In genomic region chr10:85394558-85394957, GRCm38 (mm10) we compare ENCODE assay signal across 21 mouse cellular contexts. TPM values are rescaled to one million over a fixed set of nuclear protein-coding genes. Genes with fewer than 3 reads are reported as not detected.
DNase-seq lines count a peak whose midpoint lies in the region; ATAC-seq and TF ChIP-seq lines count a peak whose summit lies in the region.
"Had no signal": no experiment of that assay in that cellular context is flagged by ENCODE, and none has a peak within 500 bp of the region (broad histone marks: within the 10 kb centered on the region; RNA-seq: fewer than 3 reads in every experiment).

No protein-coding gene starts in this region.

- no peaks in the 10 kb centered on the region for H3K9me3 ChIP-seq in forebrain, embryonic 12.5 days
- no peaks in the 10 kb centered on the region for H3K9me3 ChIP-seq in forebrain, postnatal 0 days (ENCODE audit: low read length)
- no peaks in the 10 kb centered on the region for H3K9me3 ChIP-seq in forebrain, embryonic 16.5 days (ENCODE audit: control insufficient read depth, low read length)
- no peaks in the 10 kb centered on the region for H3K9me3 ChIP-seq in forebrain, embryonic 10.5 days
- no peaks in the 10 kb centered on the region for H3K9me3 ChIP-seq in midbrain, embryonic 11.5 days (ENCODE audit: control insufficient read depth, low read length)
- H3K9me3 ChIP-seq in midbrain, embryonic 15.5 days = no peaks in the 10 kb centered on the region
- H3K9me3 ChIP-seq in midbrain, embryonic 14.5 days (ENCODE audit: control insufficient read depth, low read length) = no peaks in the 10 kb centered on the region
- H3K9me3 ChIP-seq in midbrain, embryonic 10.5 days (replicated peaks) = no peaks in the 10 kb centered on the region

- H3K4me1 ChIP-seq in forebrain, embryonic 12.5 days = peaks cover 29% of the 10 kb centered on the region
- H3K4me1 ChIP-seq in forebrain, postnatal 0 days (ENCODE audit: insufficient read depth) = no peaks in the 10 kb centered on the region
- peaks cover 9% of the 10 kb centered on the region for H3K4me1 ChIP-seq in forebrain, embryonic 16.5 days (replicated peaks; ENCODE audit: control insufficient read depth, insufficient read depth, low read length)
- peaks cover 18% of the 10 kb centered on the region for H3K4me1 ChIP-seq in forebrain, embryonic 10.5 days
- H3K4me1 ChIP-seq in midbrain, embryonic 11.5 days (ENCODE audit: control insufficient read depth, insufficient read depth, low read length) = peaks cover 6% of the 10 kb centered on the region; the same call in 1 of the 2 replicates
- H3K4me1 ChIP-seq in midbrain, embryonic 15.5 days = peaks cover 16% of the 10 kb centered on the region
- H3K4me1 ChIP-seq in midbrain, embryonic 14.5 days (ENCODE audit: control insufficient read depth, insufficient read depth, low read length) = peaks cover 20% of the 10 kb centered on the region
- H3K4me1 ChIP-seq in midbrain, embryonic 10.5 days = peaks cover 14% of the 10 kb centered on the region

- TF ChIP-seq CTCF in forebrain, postnatal 0 days (IDR thresholded peaks at IDR 0.05; ENCODE audit: low read depth) = no peak

- no peaks in the 10 kb centered on the region for H3K36me3 ChIP-seq in forebrain, embryonic 12.5 days (replicated peaks)
- H3K36me3 ChIP-seq in forebrain, postnatal 0 days (ENCODE audit: insufficient read depth) = no peaks in the 10 kb centered on the region
- no peaks in the 10 kb centered on the region for H3K36me3 ChIP-seq in forebrain, embryonic 16.5 days (ENCODE audit: control insufficient read depth, insufficient read depth)
- H3K36me3 ChIP-seq in forebrain, embryonic 10.5 days (replicated peaks) = no peaks in the 10 kb centered on the region
- no peaks in the 10 kb centered on the region for H3K36me3 ChIP-seq in midbrain, embryonic 11.5 days (ENCODE audit: control insufficient read depth, insufficient read depth, low read length)
- H3K36me3 ChIP-seq in midbrain, embryonic 15.5 days (replicated peaks) = no peaks in the 10 kb centered on the region
- no peaks in the 10 kb centered on the region for H3K36me3 ChIP-seq in midbrain, embryonic 14.5 days (ENCODE audit: control insufficient read depth, insufficient read depth, low read length)
- no peaks in the 10 kb centered on the region for H3K36me3 ChIP-seq in midbrain, embryonic 10.5 days

- WGBS in forebrain, embryonic 12.5 days = 53% methylated on average over 4 of the region's 4 CpGs
- WGBS in forebrain, postnatal 0 days = 31% methylated on average over 4 of the region's 4 CpGs
- 23% methylated on average over 4 of the region's 4 CpGs for WGBS in forebrain, embryonic 16.5 days
- 70% methylated on average over 4 of the region's 4 CpGs for WGBS in forebrain, embryonic 10.5 days
- 61% methylated on average over 4 of the region's 4 CpGs for WGBS in midbrain, embryonic 11.5 days
- WGBS in midbrain, embryonic 15.5 days = 34% methylated on average over 4 of the region's 4 CpGs
- 24% methylated on average over 4 of the region's 4 CpGs for WGBS in midbrain, embryonic 14.5 days
- 67% methylated on average over 4 of the region's 4 CpGs for WGBS in midbrain, embryonic 10.5 days

- H3K27ac ChIP-seq in forebrain, embryonic 12.5 days = 0 out of 2 replicates have a peak overlapping the region, but pooled peaks have one; percentile 5
- H3K27ac ChIP-seq in forebrain, postnatal 0 days (ENCODE audit: low read depth, low read length) = no peak overlapping the region
- no peak overlapping the region for H3K27ac ChIP-seq in forebrain, embryonic 16.5 days (ENCODE audit: low read length)
- H3K27ac ChIP-seq in forebrain, embryonic 10.5 days = no peak overlapping the region
- H3K27ac ChIP-seq in midbrain, embryonic 11.5 days (ENCODE audit: low read depth, low read length) = peak overlapping the region; percentile 20; the same call in 1 of the 2 replicates
- no peak overlapping the region for H3K27ac ChIP-seq in midbrain, embryonic 15.5 days
- H3K27ac ChIP-seq in midbrain, embryonic 14.5 days (replicated peaks; ENCODE audit: low read depth, low read length) = no peak overlapping the region
- H3K27ac ChIP-seq in midbrain, embryonic 10.5 days (replicated peaks) = no peak overlapping the region
- H3K27ac ChIP-seq: heart, adult 2 months; hindbrain, embryonic 14.5 days; hindbrain, postnatal 0 days had no signal

- no peak for DNase-seq in forebrain, postnatal 0 days
- no peak for DNase-seq in forebrain, embryonic 10.5 days (ENCODE audit: extremely low spot score, low spot score)
- no peak for DNase-seq in midbrain, embryonic 11.5 days (ENCODE audit: low spot score, missing footprints)
- DNase-seq in midbrain, embryonic 14.5 days = peak; percentile 19
- no peak for DNase-seq in midbrain, embryonic 10.5 days (ENCODE audit: low spot score)
- DNase-seq: adrenal gland, adult 8-10 months; adrenal gland, postnatal 25 days; cerebellum, adult 18-20 months; cerebellum, adult 9-10 months; cerebellum, postnatal 14 days; gastrocnemius, postnatal 25 days; heart, adult 2 months had no signal

- no peak overlapping the region for H3K4me3 ChIP-seq in forebrain, embryonic 12.5 days (replicated peaks)
- H3K4me3 ChIP-seq in forebrain, postnatal 0 days (ENCODE audit: low read depth, low read length) = no peak overlapping the region
- no peak overlapping the region for H3K4me3 ChIP-seq in forebrain, embryonic 16.5 days (replicated peaks; ENCODE audit: low read length)
- H3K4me3 ChIP-seq in forebrain, embryonic 10.5 days = no peak overlapping the region
- H3K4me3 ChIP-seq in midbrain, embryonic 11.5 days (ENCODE audit: low read depth, low read length) = no peak overlapping the region
- no peak overlapping the region for H3K4me3 ChIP-seq in midbrain, embryonic 15.5 days
- no peak overlapping the region for H3K4me3 ChIP-seq in midbrain, embryonic 14.5 days (replicated peaks; ENCODE audit: low read depth, low read length)
- H3K4me3 ChIP-seq in midbrain, embryonic 10.5 days = no peak overlapping the region
- H3K4me3 ChIP-seq: heart, adult 2 months had no signal

- no peak overlapping the region for H3K4me2 ChIP-seq in forebrain, embryonic 12.5 days
- H3K4me2 ChIP-seq in forebrain, postnatal 0 days (ENCODE audit: low read depth) = no peak overlapping the region
- H3K4me2 ChIP-seq in forebrain, embryonic 16.5 days (ENCODE audit: low read length) = no peak overlapping the region
- H3K4me2 ChIP-seq in midbrain, embryonic 11.5 days = no peak overlapping the region
- no peak overlapping the region for H3K4me2 ChIP-seq in midbrain, embryonic 15.5 days
- H3K4me2 ChIP-seq in midbrain, embryonic 14.5 days (ENCODE audit: low read length) = no peak overlapping the region
- H3K4me2 ChIP-seq: heart, embryonic 11.5 days; hindbrain, embryonic 14.5 days had no signal

- ATAC-seq in forebrain, embryonic 12.5 days (ENCODE audit: low FRiP score) = no peak
- ATAC-seq in forebrain, postnatal 0 days = no peak; the same call in 1 of the 2 replicates
- ATAC-seq in forebrain, embryonic 16.5 days = peak; percentile 61
- ATAC-seq in midbrain, embryonic 11.5 days (ENCODE audit: low FRiP score) = no peak; the same call in 1 of the 2 replicates
- no peak for ATAC-seq in midbrain, embryonic 15.5 days (replicated peaks)
- no peak for ATAC-seq in midbrain, embryonic 14.5 days (ENCODE audit: low FRiP score, low TSS enrichment)
- ATAC-seq: activated CD4-positive, CD25-positive, alpha-beta regulatory T cell, adult 4 months; hindbrain, postnatal 0 days; inflammation-experienced regulatory T-cells, adult 6 months; intestine, embryonic 16.5 days had no signal

- H3K27me3 ChIP-seq in forebrain, embryonic 12.5 days = peaks cover 7% of the 10 kb centered on the region
- H3K27me3 ChIP-seq in forebrain, postnatal 0 days (ENCODE audit: insufficient read depth, low read length) = no peaks in the 10 kb centered on the region
- no peaks in the 10 kb centered on the region for H3K27me3 ChIP-seq in forebrain, embryonic 16.5 days (replicated peaks; ENCODE audit: control insufficient read depth, insufficient read depth, low read length)
- peaks cover 3% of the 10 kb centered on the region for H3K27me3 ChIP-seq in forebrain, embryonic 10.5 days (ENCODE audit: poor library complexity, severe bottlenecking)
- H3K27me3 ChIP-seq in midbrain, embryonic 11.5 days (ENCODE audit: control insufficient read depth, insufficient read depth, low read length) = no peaks in the 10 kb centered on the region
- H3K27me3 ChIP-seq in midbrain, embryonic 15.5 days (replicated peaks) = no peaks in the 10 kb centered on the region
- H3K27me3 ChIP-seq in midbrain, embryonic 14.5 days (ENCODE audit: control insufficient read depth, insufficient read depth, low read length) = no peaks in the 10 kb centered on the region
- peaks cover 8% of the 10 kb centered on the region for H3K27me3 ChIP-seq in midbrain, embryonic 10.5 days (ENCODE audit: low read depth, poor library complexity, severe bottlenecking)

- H3K9ac ChIP-seq in forebrain, embryonic 12.5 days = no peak overlapping the region
- H3K9ac ChIP-seq in forebrain, postnatal 0 days = no peak overlapping the region
- no peak overlapping the region for H3K9ac ChIP-seq in forebrain, embryonic 16.5 days (replicated peaks; ENCODE audit: low read depth, low read length)
- H3K9ac ChIP-seq in midbrain, embryonic 11.5 days (ENCODE audit: low read length) = no peak overlapping the region
- no peak overlapping the region for H3K9ac ChIP-seq in midbrain, embryonic 15.5 days
- H3K9ac ChIP-seq in midbrain, embryonic 14.5 days (replicated peaks; ENCODE audit: low read length) = no peak overlapping the region
- H3K9ac ChIP-seq: hindbrain, embryonic 14.5 days had no signal

RNA-seq across cellular contexts. Expression of gene Btbd11, which starts 7.9 kb away (rescaled TPM):
- 8.1 and 9.1 TPM in 2 replicates for polyA plus RNA-seq in forebrain, embryonic 12.5 days (2016; fragmentation: Nextera tagmentation; extraction: Ambion mirVana)
- 17.6 and 22.5 TPM in 2 replicates for total RNA-seq in forebrain, postnatal 0 days (2014; rRNA removed)
- polyA plus RNA-seq in forebrain, postnatal 0 days (2015; fragmentation: Nextera tagmentation; extraction: Ambion mirVana) = 7.5 and 9.9 TPM in 2 replicates
- polyA plus RNA-seq in forebrain, embryonic 16.5 days (2015; fragmentation: Nextera tagmentation; extraction: Ambion mirVana) = 11.1 TPM in 2 replicates
- polyA plus RNA-seq in forebrain, embryonic 10.5 days (2016; fragmentation: Nextera tagmentation; extraction: Ambion mirVana) = 4.1 and 4.3 TPM in 2 replicates
- 8.2 and 8.8 TPM in 2 replicates for polyA plus RNA-seq in midbrain, embryonic 11.5 days (2014; fragmentation: Nextera tagmentation; extraction: Ambion mirVana)
- 15.7 and 17.1 TPM in 2 replicates for polyA plus RNA-seq in midbrain, embryonic 15.5 days (2015; fragmentation: Nextera tagmentation; extraction: Ambion mirVana)
- polyA plus RNA-seq in midbrain, embryonic 14.5 days (2014; fragmentation: Nextera tagmentation; extraction: Ambion mirVana) = 16.1 and 19.4 TPM in 2 replicates
- 4.7 and 6.0 TPM in 2 replicates for polyA plus RNA-seq in midbrain, embryonic 10.5 days (2016; fragmentation: Nextera tagmentation; extraction: Ambion mirVana)

Comparison
In these comparisons a context has a peak if more than half of its experiments do, and no peak if none do; other contexts are left out.
1. H3K27ac ChIP-seq: peak in forebrain, embryonic 12.5 days (single experiment) and midbrain, embryonic 11.5 days (single experiment); none in forebrain, postnatal 0 days (single experiment), forebrain, embryonic 16.5 days (single experiment), forebrain, embryonic 10.5 days (single experiment), midbrain, embryonic 15.5 days (single experiment), midbrain, embryonic 14.5 days (single experiment) and midbrain, embryonic 10.5 days (single experiment).